Mouse (Mus musculus) right cerebral cortex, postnatal 25 days (tissue): Measurements from ENCODE around the gene 2310033P09Rik.

Source experiments
- DNase-seq: peaks from one replicate; pipeline ENCODE4 v3.0.0; 2022

2310033P09Rik gene

GRCm38 (mm10) chr11:59208153-59208831, at the start of gene 2310033P09Rik:
2310033P09Rik (plus strand) TSS chr11:59208321.
- peak; percentile 96 for DNase-seq

GRCm38 (mm10) chr11:59159099-59159498, 49.0 kb upstream of the 2310033P09Rik start:
- DNase-seq: no peak

GRCm38 (mm10) chr11:59159558-59159957, 48.6 kb upstream of the 2310033P09Rik start:
- no peak for DNase-seq

GRCm38 (mm10) chr11:59161398-59161797, 46.7 kb upstream of the 2310033P09Rik start:
- no peak for DNase-seq

- no peak for DNase-seq
Observed at GRCm38 (mm10) chr11:59162443-59163254, 45.5 kb upstream of the 2310033P09Rik start.

- peak; percentile 98 for DNase-seq
Observed at GRCm38 (mm10) chr11:59163255-59164236, 44.6 kb upstream of the 2310033P09Rik start, which contains the start of gene Iba57. Iba57 (minus strand) TSS chr11:59163739.

GRCm38 (mm10) chr11:59164384-59164783, 43.7 kb upstream of the 2310033P09Rik start:
- no peak for DNase-seq

GRCm38 (mm10) chr11:59165616-59166241, 42.4 kb upstream of the 2310033P09Rik start:
- no peak for DNase-seq

- no peak for DNase-seq
Observed at GRCm38 (mm10) chr11:59169807-59170206, 38.3 kb upstream of the 2310033P09Rik start.

GRCm38 (mm10) chr11:59170549-59170948, 37.6 kb upstream of the 2310033P09Rik start:
- no peak for DNase-seq

GRCm38 (mm10) chr11:59174189-59174838, 33.8 kb upstream of the 2310033P09Rik start:
- no peak for DNase-seq

GRCm38 (mm10) chr11:59176475-59176874, 31.6 kb upstream of the 2310033P09Rik start:
- no peak for DNase-seq

GRCm38 (mm10) chr11:59176921-59177320, 31.2 kb upstream of the 2310033P09Rik start:
- no peak for DNase-seq

GRCm38 (mm10) chr11:59182864-59183331, 25.2 kb upstream of the 2310033P09Rik start, which contains the start of gene Gjc2:
Gjc2 (minus strand) TSS chr11:59183213.
- DNase-seq: no peak

GRCm38 (mm10) chr11:59183821-59184220, 24.3 kb upstream of the 2310033P09Rik start:
- DNase-seq: peak; percentile 31

GRCm38 (mm10) chr11:59185490-59185889, 22.6 kb upstream of the 2310033P09Rik start:
- DNase-seq: no peak

GRCm38 (mm10) chr11:59187706-59188105, 20.4 kb upstream of the 2310033P09Rik start:
- DNase-seq: no peak

- DNase-seq: peak; percentile 95
Observed at GRCm38 (mm10) chr11:59191231-59192058, 16.7 kb upstream of the 2310033P09Rik start.

- no peak for DNase-seq
Observed at GRCm38 (mm10) chr11:59192059-59192386, 16.1 kb upstream of the 2310033P09Rik start, which contains the start of gene Guk1. Guk1 (minus strand) TSS chr11:59192212.

GRCm38 (mm10) chr11:59196230-59196629, 11.9 kb upstream of the 2310033P09Rik start:
- no peak for DNase-seq
